Mouse (Mus musculus) spleen, adult 2 months (tissue): ENCODE measurements at regions not wholly inside any gene's neighbourhood (a gene's known extent, or its start where the extent isn't known, plus 50 kb on each side); places are given as distances from the start of the nearest gene placed in this dataset.

ENCODE experiments used
- CTCF ChIP-seq: fragments of 200-500 bp; IDR thresholded peaks from 2 replicates; pipeline ENCODE4 v1.5.1; 2011; ENCODE audit warnings: mild to moderate bottlenecking, inconsistent platforms; ENCODE audit not compliant: insufficient read depth, insufficient read length, insufficient replicate concordance; ENCODE audit errors: extremely low read depth
- POLR2A ChIP-seq: fragments of 200-500 bp; IDR thresholded peaks from 2 replicates; pipeline ENCODE4 v1.6.1; 2011; ENCODE audit warnings: low read depth, low read length, inconsistent platforms

DNA sequence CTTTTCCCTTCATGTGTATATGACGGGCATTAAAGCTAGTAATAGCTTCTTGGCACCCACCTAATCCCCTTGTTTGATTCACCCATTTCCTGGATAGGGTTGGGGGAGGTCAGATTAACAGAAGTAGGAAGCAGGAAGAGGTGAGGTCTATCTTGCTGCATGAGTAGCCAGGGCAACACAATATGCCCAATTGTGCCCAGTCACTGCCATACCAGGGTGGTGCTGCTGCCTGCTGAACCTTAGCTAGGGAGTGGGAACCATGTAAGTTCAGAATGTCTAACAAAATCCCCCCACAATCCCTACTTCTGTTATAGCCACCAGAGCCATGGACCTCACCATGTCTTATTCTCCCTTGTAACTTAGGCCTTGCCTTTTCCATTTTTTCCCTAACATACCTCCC lies 106.1 kb upstream of the Lgalsl start:
- TF ChIP-seq CTCF (no peak), POLR2A (no peak)
